Mouse (Mus musculus) heart, embryonic 13.5 days (tissue): Measurements from ENCODE around the gene Fhdc1. TPM values are rescaled to one million over a fixed set of nuclear protein-coding genes. Genes with fewer than 3 reads are reported as not detected.

Source experiments
- ATAC-seq: fragments of 200-750 bp; cut with Nextera tagmentation; 2 replicates; pipeline ENCODE4 v1.8.0; 2017; ENCODE audit warnings: moderate TSS enrichment; ENCODE audit not compliant: insufficient number of reproducible peaks, low FRiP score, low TSS enrichment; ENCODE audit errors: extremely low read depth
- H3K27ac ChIP-seq: fragments of 300-500 bp; sonication (generic); replicated peaks from 2 replicates; pipeline ENCODE4 v1.5.1; 2015; ENCODE audit warnings: moderate library complexity, mild to moderate bottlenecking, inconsistent platforms
- H3K27me3 ChIP-seq: fragments of 300-500 bp; sonication (generic); replicated peaks from 2 replicates; pipeline ENCODE4 v1.6.1; 2015; ENCODE audit warnings: mild to moderate bottlenecking, inconsistent platforms
- H3K36me3 ChIP-seq: fragments of 300-500 bp; sonication (generic); 2 replicates; pipeline ENCODE4 v1.6.1; 2015; ENCODE audit warnings: mild to moderate bottlenecking, inconsistent platforms
- H3K4me1 ChIP-seq: fragments of 300-500 bp; sonication (generic); 2 replicates; pipeline ENCODE4 v1.6.1; 2015; ENCODE audit warnings: inconsistent platforms
- H3K4me2 ChIP-seq: fragments of 300-500 bp; sonication (generic); 2 replicates; pipeline ENCODE4 v1.6.1; 2015; ENCODE audit warnings: inconsistent platforms, mild to moderate bottlenecking, moderate library complexity
- H3K4me3 ChIP-seq: fragments of 300-500 bp; sonication (generic); 2 replicates; pipeline ENCODE4 v1.5.1; 2015; ENCODE audit warnings: moderate library complexity, mild to moderate bottlenecking, inconsistent platforms
- H3K9ac ChIP-seq: fragments of 300-500 bp; sonication (generic); 2 replicates; pipeline ENCODE4 v1.6.1; 2015; ENCODE audit warnings: inconsistent platforms, mild to moderate bottlenecking, moderate library complexity
- H3K9me3 ChIP-seq: fragments of 300-500 bp; sonication (generic); 2 replicates; pipeline ENCODE4 v1.6.1; 2016; ENCODE audit warnings: inconsistent platforms
- WGBS: fragments of 180-500 bp; shearing (Covaris S2); methylation state at CpG from one replicate; pipeline ENCODE4 v1.1.7; 2015; ENCODE audit warnings: mixed read lengths; 5-methylcytosine and 5-hydroxymethylcytosine counted together
- polyA plus RNA-seq: library from polyadenylated mRNA; unstranded; fragments of >200 nt; fragmentation: Nextera tagmentation; extraction: Ambion mirVana; gene quantifications from 2 replicates; pipeline ENCODE4 v1.2.1, GENCODE M21; 2015

Gene Fhdc1
- polyA plus RNA-seq, 1 experiment from 2014 or later, result 2.2 TPM

GRCm38 (mm10) chr3:84450651-84451050 lies 29.6 kb downstream of the Fhdc1 start:
- Histone ChIP-seq H3K4me1 (peaks cover 12% of the 10 kb centered on the region), H3K9ac (no peak overlapping the region), H3K27me3 (peaks cover 89% of the 10 kb centered on the region), H3K36me3 (no peaks in the 10 kb centered on the region), H3K9me3 (no peaks in the 10 kb centered on the region), H3K4me2 (no peak overlapping the region), H3K27ac (no peak overlapping the region), H3K4me3 (no peak overlapping the region)
- ATAC-seq, result no peak
- WGBS, result 53% methylated on average over 3 of the region's 3 CpGs

GRCm38 (mm10) chr3:84449015-84449414 lies 31.2 kb downstream of the Fhdc1 start:
- Histone ChIP-seq H3K4me2 (no peak overlapping the region), H3K4me3 (no peak overlapping the region), H3K9me3 (no peaks in the 10 kb centered on the region), H3K36me3 (no peaks in the 10 kb centered on the region), H3K4me1 (peaks cover 10% of the 10 kb centered on the region), H3K27ac (no peak overlapping the region), H3K9ac (no peak overlapping the region), H3K27me3 (peaks cover 92% of the 10 kb centered on the region)
- ATAC-seq, result no peak
- WGBS, result 77% methylated on average over 9 of the region's 9 CpGs

GRCm38 (mm10) chr3:84447803-84448202 lies 32.4 kb downstream of the Fhdc1 start:
- Histone ChIP-seq H3K4me2 (no peak overlapping the region), H3K27me3 (peaks cover 93% of the 10 kb centered on the region), H3K36me3 (no peaks in the 10 kb centered on the region), H3K27ac (no peak overlapping the region), H3K9me3 (no peaks in the 10 kb centered on the region), H3K9ac (no peak overlapping the region), H3K4me3 (no peak overlapping the region), H3K4me1 (peaks cover 17% of the 10 kb centered on the region)
- WGBS, result 61% methylated on average over 5 of the region's 5 CpGs
- no peak for ATAC-seq

GRCm38 (mm10) chr3:84445838-84446237 lies 34.4 kb downstream of the Fhdc1 start:
- H3K27me3 ChIP-seq, result peaks cover 89% of the 10 kb centered on the region
- WGBS, result 25% methylated on average over 9 of the region's 9 CpGs
- H3K4me1 ChIP-seq, result peaks cover 23% of the 10 kb centered on the region
- H3K4me3 ChIP-seq, result no peak overlapping the region
- peak overlapping the region; percentile 10; the same call in 1 of the 2 replicates for H3K4me2 ChIP-seq
- no peak for ATAC-seq
- no peaks in the 10 kb centered on the region for H3K36me3 ChIP-seq
- H3K9ac ChIP-seq, result no peak overlapping the region
- H3K27ac ChIP-seq, result no peak overlapping the region
- no peaks in the 10 kb centered on the region for H3K9me3 ChIP-seq

- ATAC-seq, result no peak
- H3K27me3 ChIP-seq, result peaks cover 80% of the 10 kb centered on the region
- H3K4me2 ChIP-seq, result peak overlapping the region; percentile 39
- no peak overlapping the region for H3K4me3 ChIP-seq
- peak overlapping the region; percentile 12; the same call in 1 of the 2 replicates for H3K9ac ChIP-seq
- WGBS, result 43% methylated on average over 4 of the region's 4 CpGs
- H3K36me3 ChIP-seq, result no peaks in the 10 kb centered on the region
- H3K4me1 ChIP-seq, result peaks cover 37% of the 10 kb centered on the region
- no peak overlapping the region for H3K27ac ChIP-seq
- H3K9me3 ChIP-seq, result no peaks in the 10 kb centered on the region
Measured at GRCm38 (mm10) chr3:84442890-84443289, 37.3 kb downstream of the Fhdc1 start.

GRCm38 (mm10) chr3:84439431-84440210 lies 40.6 kb downstream of the Fhdc1 start:
- Histone ChIP-seq H3K9me3 (no peaks in the 10 kb centered on the region), H3K36me3 (no peaks in the 10 kb centered on the region), H3K4me2 (no peak overlapping the region), H3K27me3 (peaks cover 65% of the 10 kb centered on the region), H3K9ac (no peak overlapping the region), H3K4me1 (peaks cover 43% of the 10 kb centered on the region), H3K4me3 (no peak overlapping the region), H3K27ac (no peak overlapping the region)
- 82% methylated on average over 7 of the region's 7 CpGs for WGBS
- ATAC-seq, result no peak

- H3K9me3 ChIP-seq, result no peaks in the 10 kb centered on the region
- 56% methylated on average over 7 of the region's 7 CpGs for WGBS
- H3K4me2 ChIP-seq, result no peak overlapping the region
- no peak overlapping the region for H3K9ac ChIP-seq
- H3K36me3 ChIP-seq, result no peaks in the 10 kb centered on the region
- H3K4me3 ChIP-seq, result no peak overlapping the region
- peaks cover 66% of the 10 kb centered on the region for H3K27me3 ChIP-seq
- H3K27ac ChIP-seq, result no peak overlapping the region
- peaks cover 46% of the 10 kb centered on the region for H3K4me1 ChIP-seq
- ATAC-seq, result no peak
Measured at GRCm38 (mm10) chr3:84438840-84439239, 41.4 kb downstream of the Fhdc1 start.

- Histone ChIP-seq H3K9ac (no peak overlapping the region), H3K27me3 (peaks cover 66% of the 10 kb centered on the region), H3K4me2 (no peak overlapping the region), H3K27ac (no peak overlapping the region), H3K9me3 (no peaks in the 10 kb centered on the region), H3K36me3 (no peaks in the 10 kb centered on the region), H3K4me1 (peaks cover 42% of the 10 kb centered on the region), H3K4me3 (no peak overlapping the region)
- WGBS, result 43% methylated on average over 11 of the region's 11 CpGs
- no peak for ATAC-seq
Measured at GRCm38 (mm10) chr3:84438118-84438517, 42.1 kb downstream of the Fhdc1 start.

GRCm38 (mm10) chr3:84436947-84437346 lies 43.3 kb downstream of the Fhdc1 start:
- peaks cover 67% of the 10 kb centered on the region for H3K27me3 ChIP-seq
- no peak overlapping the region for H3K27ac ChIP-seq
- WGBS, result 89% methylated on average over 7 of the region's 7 CpGs
- H3K9me3 ChIP-seq, result no peaks in the 10 kb centered on the region
- H3K4me1 ChIP-seq, result peaks cover 33% of the 10 kb centered on the region
- no peak overlapping the region for H3K9ac ChIP-seq
- no peak overlapping the region for H3K4me2 ChIP-seq
- no peaks in the 10 kb centered on the region for H3K36me3 ChIP-seq
- ATAC-seq, result no peak
- H3K4me3 ChIP-seq, result no peak overlapping the region

GRCm38 (mm10) chr3:84435288-84436043 lies 44.8 kb downstream of the Fhdc1 start:
- ATAC-seq, result no peak
- Histone ChIP-seq H3K9me3 (no peaks in the 10 kb centered on the region), H3K4me1 (peaks cover 33% of the 10 kb centered on the region), H3K36me3 (no peaks in the 10 kb centered on the region), H3K4me2 (peak overlapping the region; percentile 29; the same call in 1 of the 2 replicates), H3K9ac (no peak overlapping the region), H3K4me3 (no peak overlapping the region), H3K27me3 (peaks cover 70% of the 10 kb centered on the region), H3K27ac (peak overlapping the region; percentile 37)
- WGBS, result 12% methylated on average over 11 of the region's 11 CpGs

GRCm38 (mm10) chr3:84432797-84433445 lies 47.3 kb downstream of the Fhdc1 start:
- H3K27ac ChIP-seq, result no peak overlapping the region
- H3K4me2 ChIP-seq, result no peak overlapping the region
- WGBS, result 71% methylated on average over 10 of the region's 10 CpGs
- ATAC-seq, result no peak
- peaks cover 62% of the 10 kb centered on the region for H3K27me3 ChIP-seq
- no peak overlapping the region for H3K4me3 ChIP-seq
- H3K9me3 ChIP-seq, result no peaks in the 10 kb centered on the region
- H3K36me3 ChIP-seq, result no peaks in the 10 kb centered on the region
- no peak overlapping the region for H3K9ac ChIP-seq
- peaks cover 25% of the 10 kb centered on the region for H3K4me1 ChIP-seq
